Mouse (Mus musculus): ENCODE results near the gene Fam151b.

The Fam151b gene

DNA sequence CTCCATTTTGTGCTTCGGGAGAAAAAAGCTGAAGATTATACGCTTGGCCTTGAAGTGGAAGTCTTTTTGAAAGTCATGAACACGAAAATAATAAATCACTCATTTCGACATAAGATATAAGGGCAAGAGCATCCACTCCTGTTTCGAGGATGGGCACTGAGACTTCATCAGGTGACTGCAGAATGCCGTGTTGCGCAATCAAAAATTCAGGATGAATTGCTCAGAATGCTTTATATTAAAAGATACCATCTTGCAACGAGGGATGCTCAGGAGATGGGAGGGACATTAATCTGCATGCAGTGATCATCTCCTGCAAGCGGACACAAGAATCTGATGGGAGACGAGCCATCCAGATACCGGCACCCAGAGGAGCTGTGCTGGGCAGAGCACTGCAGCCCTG is 64.2 kb downstream of the Fam151b start:
- no peak for DNase-seq (ENCODE audit: low read depth, low spot score)

DNA sequence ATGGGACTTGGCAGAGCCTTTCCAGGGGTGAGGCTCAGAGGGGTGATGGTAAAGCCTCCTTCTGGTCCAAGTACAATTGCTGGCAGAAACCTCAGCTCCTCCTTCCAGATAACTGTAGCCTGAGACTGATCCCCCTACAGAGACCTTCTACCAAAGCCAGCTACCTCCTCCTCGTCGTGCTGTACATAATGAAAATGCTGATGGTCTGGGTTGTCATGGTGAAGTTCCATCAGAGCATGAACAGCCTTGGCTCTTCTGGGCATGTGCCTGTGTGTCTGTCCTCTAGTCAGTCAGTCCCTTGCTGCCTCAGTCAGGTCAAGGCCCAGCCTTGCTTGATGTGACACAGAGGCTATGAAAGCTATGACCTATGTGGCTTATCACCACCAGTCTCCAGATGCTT is 73.3 kb downstream of the Fam151b start:
- DNase-seq (ENCODE audit: low read depth, low spot score): no peak

GRCm38 (mm10) chr13:92403496-92403895 is 80.3 kb downstream of the Fam151b start:
- no peak for DNase-seq (ENCODE audit: low read depth, low spot score)

DNA sequence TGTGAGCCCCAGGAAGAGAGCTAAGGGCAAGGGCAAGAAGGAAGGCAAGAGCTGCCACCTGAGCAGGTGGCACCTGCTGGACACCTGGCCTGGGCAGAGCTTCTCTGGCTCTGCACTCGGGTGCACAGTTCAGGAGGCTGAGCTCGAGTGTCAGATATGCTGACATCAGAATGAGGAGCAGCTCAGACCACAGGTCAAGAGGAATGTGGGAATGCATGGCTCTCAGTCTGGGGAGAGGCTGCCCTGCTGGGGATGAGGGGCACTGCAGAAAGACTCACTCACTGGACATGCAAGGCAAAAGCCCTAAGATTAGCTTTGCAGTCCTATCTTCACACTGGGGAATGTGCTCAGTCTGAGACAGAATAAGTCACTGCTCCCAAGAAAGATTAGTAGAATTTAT is 81.8 kb downstream of the Fam151b start:
- DNase-seq (ENCODE audit: low read depth, low spot score): no peak
